Mouse (Mus musculus): Measurements from ENCODE around the gene Vil1. TPM values are rescaled to one million over a fixed set of nuclear protein-coding genes. Genes with fewer than 3 reads are reported as not detected.

Vil1 gene
- total RNA-seq (2021): under 1 TPM; 0.39 to 0.96 TPM

- intact Hi-C loops (cut with DNase I): no loop called here
- no peak for DNase-seq (ENCODE audit: low spot score in 2 of 2)
Measured at GRCm38 (mm10) chr1:74408589-74409504, at the start of gene Vil1. TSS of gene Vil1 (plus strand) at chr1:74409376.

GRCm38 (mm10) chr1:74359952-74360517 is 49.1 kb upstream of the Vil1 start:
- DNase-seq (ENCODE audit: low spot score in 2 of 2): no peak
- intact Hi-C loops (cut with DNase I): loop anchor here (5.0 kb wide), 1 partner anchor 153 kb away; no protein-coding TSS in a partner anchor

GRCm38 (mm10) chr1:74361812-74362211 is 47.4 kb upstream of the Vil1 start, which contains the start of gene Catip:
TSS of gene Catip (plus strand) at chr1:74362108.
- intact Hi-C loops (cut with DNase I): loop anchor here (1.0 to 5.0 kb wide), 3 partner anchors 29 to 155 kb away; partner anchors contain the start of gene Ctdsp1
- DNase-seq (ENCODE audit: low spot score in 2 of 2): peak; percentile 72 to 89

GRCm38 (mm10) chr1:74362325-74363229 is 46.6 kb upstream of the Vil1 start:
- intact Hi-C loops (cut with DNase I): loop anchor here (2.0 to 5.0 kb wide), 2 partner anchors 28 to 155 kb away; partner anchors contain the start of gene Ctdsp1
- DNase-seq (ENCODE audit: low spot score in 2 of 2): peak in 1 of 2 experiments; percentile 47

GRCm38 (mm10) chr1:74363437-74363836 is 45.7 kb upstream of the Vil1 start:
- intact Hi-C loops (cut with DNase I): loop anchor here (2.0 to 5.0 kb wide), 2 partner anchors 27 to 156 kb away; partner anchors contain the start of gene Ctdsp1
- DNase-seq (ENCODE audit: low spot score in 2 of 2): peak in 1 of 2 experiments; percentile 53

GRCm38 (mm10) chr1:74364270-74364669 is 44.9 kb upstream of the Vil1 start:
- intact Hi-C loops (cut with DNase I): loop anchor here (5.0 kb wide), 1 partner anchor 157 kb away; no protein-coding TSS in a partner anchor
- DNase-seq (ENCODE audit: low spot score in 2 of 2): no peak

- intact Hi-C loops (cut with DNase I): no loop called here
- peak; percentile 30 to 54 for DNase-seq (ENCODE audit: low spot score in 2 of 2)
Measured at GRCm38 (mm10) chr1:74367886-74368645, 41.1 kb upstream of the Vil1 start.

GRCm38 (mm10) chr1:74370040-74370439 is 39.1 kb upstream of the Vil1 start:
- no peak for DNase-seq (ENCODE audit: low spot score in 2 of 2)
- intact Hi-C loops (cut with DNase I): no loop called here

GRCm38 (mm10) chr1:74373372-74373771 is 35.8 kb upstream of the Vil1 start:
- no peak for DNase-seq (ENCODE audit: low spot score in 2 of 2)
- intact Hi-C loops (cut with DNase I): no loop called here

- intact Hi-C loops (cut with DNase I): no loop called here
- no peak for DNase-seq (ENCODE audit: low spot score in 2 of 2)
Measured at GRCm38 (mm10) chr1:74374980-74375379, 34.2 kb upstream of the Vil1 start, which contains the start of gene Slc11a1. TSS of gene Slc11a1 (plus strand) at chr1:74375195.

- intact Hi-C loops (cut with DNase I): no loop called here
Measured at GRCm38 (mm10) chr1:74375561-74375960, 33.6 kb upstream of the Vil1 start.

GRCm38 (mm10) chr1:74376396-74376795 is 32.8 kb upstream of the Vil1 start:
- intact Hi-C loops (cut with DNase I): no loop called here
- no peak for DNase-seq (ENCODE audit: low spot score in 2 of 2)

More at GRCm38 (mm10) chr1:74375561-74375960, 33.6 kb upstream of the Vil1 start:
- no peak for DNase-seq (ENCODE audit: low spot score in 2 of 2)

- intact Hi-C loops (cut with DNase I): no loop called here
- no peak for DNase-seq (ENCODE audit: low spot score in 2 of 2)
Measured at GRCm38 (mm10) chr1:74379058-74379504, 30.1 kb upstream of the Vil1 start.

GRCm38 (mm10) chr1:74380484-74380883 is 28.7 kb upstream of the Vil1 start:
- DNase-seq (ENCODE audit: low spot score in 2 of 2): no peak
- intact Hi-C loops (cut with DNase I): no loop called here

GRCm38 (mm10) chr1:74381588-74382021 is 27.6 kb upstream of the Vil1 start:
- intact Hi-C loops (cut with DNase I): no loop called here

GRCm38 (mm10) chr1:74383385-74383784 is 25.8 kb upstream of the Vil1 start:
- DNase-seq (ENCODE audit: low spot score in 2 of 2): no peak
- intact Hi-C loops (cut with DNase I): no loop called here

More at GRCm38 (mm10) chr1:74381588-74382021, 27.6 kb upstream of the Vil1 start:
- DNase-seq (ENCODE audit: low spot score in 2 of 2): no peak

- no peak for DNase-seq (ENCODE audit: low spot score in 2 of 2)
- intact Hi-C loops (cut with DNase I): no loop called here
Measured at GRCm38 (mm10) chr1:74384525-74384924, 24.7 kb upstream of the Vil1 start.

- intact Hi-C loops (cut with DNase I): no loop called here
- DNase-seq (ENCODE audit: low spot score in 2 of 2): no peak
Measured at GRCm38 (mm10) chr1:74385064-74385463, 24.1 kb upstream of the Vil1 start.

Data from left cerebral cortex, postnatal 25 days (tissue).